Mouse (Mus musculus) WW6 (cell line): ENCODE results near the gene Plppr2.

ENCODE experiments used
- DNase-seq: peaks from one replicate; pipeline ENCODE4 v3.0.0-alpha.2; 2013; ENCODE audit warnings: low read depth, low spot score

Plppr2 gene

DNA sequence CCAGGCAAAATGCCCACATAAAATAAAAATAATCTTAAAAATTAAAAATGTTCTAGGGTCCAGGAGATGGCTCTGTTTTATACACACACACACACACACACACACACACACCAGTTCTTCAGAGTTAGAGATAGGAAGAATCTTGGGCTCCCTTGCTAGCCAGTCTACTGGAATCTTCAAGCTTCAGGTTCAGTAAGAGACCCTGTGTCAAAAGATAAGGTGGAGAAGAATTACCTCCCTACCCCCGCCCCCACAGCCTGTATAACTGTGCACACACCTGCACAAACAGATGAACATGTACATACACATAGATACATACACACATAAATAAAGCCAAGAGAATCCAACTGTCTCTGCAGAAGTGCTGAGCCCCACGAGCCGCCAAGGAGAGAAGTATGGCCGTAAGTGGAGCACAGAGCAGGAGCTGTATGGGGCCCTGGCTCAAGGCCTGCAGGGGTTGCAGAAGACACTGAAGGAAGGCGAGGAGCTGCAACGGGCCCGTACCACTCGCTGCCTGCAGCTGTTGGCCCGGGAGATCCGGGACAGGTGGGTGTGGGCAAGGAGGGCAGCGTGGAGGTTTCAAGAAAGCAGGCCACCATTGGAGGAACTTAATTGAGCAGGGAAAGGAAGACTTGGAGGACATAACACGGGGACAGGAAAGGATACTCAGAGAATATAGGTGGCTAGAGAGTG lies 4.2 kb upstream of the Plppr2 start:
- DNase-seq: no peak

DNA sequence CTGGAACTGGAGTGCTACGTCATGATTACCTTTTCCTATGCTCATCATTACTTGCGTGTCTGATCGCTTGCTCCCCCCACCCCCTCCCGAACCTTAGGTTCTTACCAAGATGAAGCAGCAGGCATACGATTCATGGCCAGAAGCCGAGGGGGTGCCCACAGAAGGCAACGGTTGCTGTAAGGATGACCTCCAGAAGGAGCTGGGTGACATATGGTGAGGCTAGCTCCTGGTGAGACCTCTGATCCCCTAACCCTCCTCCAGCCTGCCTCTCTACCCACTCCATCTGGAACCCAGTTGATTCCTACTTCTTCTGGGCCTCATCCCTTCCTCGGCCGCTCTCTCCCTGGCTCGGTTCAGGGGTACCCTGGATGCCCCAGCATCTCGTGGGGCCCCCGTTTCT lies 2.8 kb upstream of the Plppr2 start:
- DNase-seq: no peak

DNA sequence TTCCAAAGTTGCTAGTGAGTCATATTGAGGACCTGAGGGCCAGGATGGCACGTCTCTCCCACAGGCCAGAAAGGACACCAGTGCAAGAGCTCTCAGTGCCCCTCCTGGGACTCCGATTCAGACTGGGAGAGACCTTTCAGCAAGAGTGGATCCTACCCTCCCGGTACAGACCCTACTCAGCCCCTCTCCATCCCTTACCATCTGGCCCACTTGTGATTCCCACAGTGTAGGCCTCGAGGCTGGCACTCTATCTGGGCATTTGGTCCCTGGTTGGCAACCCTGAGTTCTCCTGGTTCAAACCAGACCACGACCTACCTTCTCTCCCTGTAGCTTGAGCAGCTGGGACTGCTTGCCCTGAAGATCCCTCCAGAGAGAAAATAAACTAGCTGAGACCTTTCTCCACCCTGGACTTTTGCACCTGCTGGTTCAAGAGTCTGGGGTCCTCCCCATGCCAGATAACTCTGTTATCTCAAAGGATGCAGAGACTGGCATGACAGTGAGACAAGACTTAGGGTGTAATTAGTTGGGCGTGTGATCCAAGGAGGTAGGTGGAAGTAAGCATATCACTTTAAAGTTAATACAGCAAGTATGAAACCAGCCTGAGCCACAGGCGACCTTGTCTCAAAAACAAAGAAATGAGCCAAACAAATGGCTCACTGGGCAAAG lies 1.2 kb upstream of the Plppr2 start:
- DNase-seq: no peak

DNA sequence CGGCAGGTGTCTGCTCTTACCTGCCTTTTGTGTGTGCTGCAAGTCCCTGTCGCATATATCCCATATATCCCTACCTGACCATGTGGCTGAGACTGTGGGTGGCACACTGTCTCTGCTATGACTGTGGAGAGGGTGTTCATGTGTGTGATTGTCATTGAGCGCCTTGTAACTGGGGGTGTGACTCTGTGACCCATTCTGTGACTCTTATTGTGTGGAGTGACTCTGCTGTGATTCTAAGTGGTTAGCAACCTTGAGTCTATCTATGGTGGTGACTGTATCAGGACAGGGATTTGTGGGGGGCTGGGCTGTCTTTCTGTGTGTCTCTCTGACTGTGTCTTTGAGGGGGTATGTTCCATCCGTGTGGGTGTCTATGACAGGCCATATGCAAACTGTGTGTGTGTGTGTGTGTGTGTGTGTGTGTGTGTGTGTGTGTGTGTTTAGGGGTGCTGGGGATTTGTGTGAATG lies 910 bp downstream of the Plppr2 start:
- no peak for DNase-seq

DNA sequence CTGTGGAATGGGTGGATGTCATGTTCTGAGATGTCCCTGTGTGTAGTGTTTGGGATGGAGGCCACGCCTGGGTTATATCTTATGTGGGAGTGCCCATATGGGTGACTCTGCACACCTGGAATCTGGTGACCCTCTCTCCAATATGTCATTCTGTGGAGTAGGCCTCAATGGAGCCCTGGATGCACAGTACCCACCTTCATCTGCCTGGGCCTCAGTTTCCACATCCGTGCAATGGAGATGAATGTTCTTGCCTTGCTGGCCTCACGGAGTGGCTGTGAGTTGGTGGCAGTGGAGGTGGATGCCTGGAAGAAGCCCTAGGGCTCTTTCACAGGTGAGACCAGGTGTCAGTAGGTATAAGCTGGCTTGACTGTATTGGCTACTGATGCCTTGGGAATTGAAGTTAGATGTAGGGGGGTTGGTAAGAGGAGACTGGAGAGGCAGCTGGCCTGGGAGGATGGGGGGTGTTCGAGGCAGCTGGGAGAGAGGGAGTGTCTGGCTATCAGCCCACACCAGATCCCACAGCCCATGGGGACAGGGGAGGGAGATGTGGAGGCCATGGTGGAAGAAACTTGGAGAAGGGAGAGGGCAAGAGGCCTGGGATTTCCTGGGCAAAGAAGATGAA lies 1.5 kb downstream of the Plppr2 start:
- DNase-seq: no peak

DNA sequence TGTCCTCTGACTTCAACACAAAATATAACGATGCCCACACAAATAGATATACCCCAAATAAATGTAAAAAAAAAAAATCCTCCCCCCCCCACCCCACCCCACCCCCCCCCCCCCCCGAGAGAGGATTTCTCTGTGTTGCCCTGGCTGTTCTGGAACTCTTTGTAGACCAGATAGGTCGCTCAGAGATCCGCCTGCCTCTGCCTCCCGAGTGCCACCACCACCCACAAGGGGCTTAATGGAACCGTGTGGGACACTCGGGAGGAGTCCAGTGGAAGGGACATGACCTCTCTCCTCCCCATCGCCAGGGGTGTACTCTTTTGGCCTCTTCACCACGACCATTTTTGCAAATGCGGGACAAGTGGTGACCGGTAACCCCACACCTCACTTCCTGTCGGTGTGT lies 6.2 kb downstream of the Plppr2 start:
- DNase-seq: no peak

DNA sequence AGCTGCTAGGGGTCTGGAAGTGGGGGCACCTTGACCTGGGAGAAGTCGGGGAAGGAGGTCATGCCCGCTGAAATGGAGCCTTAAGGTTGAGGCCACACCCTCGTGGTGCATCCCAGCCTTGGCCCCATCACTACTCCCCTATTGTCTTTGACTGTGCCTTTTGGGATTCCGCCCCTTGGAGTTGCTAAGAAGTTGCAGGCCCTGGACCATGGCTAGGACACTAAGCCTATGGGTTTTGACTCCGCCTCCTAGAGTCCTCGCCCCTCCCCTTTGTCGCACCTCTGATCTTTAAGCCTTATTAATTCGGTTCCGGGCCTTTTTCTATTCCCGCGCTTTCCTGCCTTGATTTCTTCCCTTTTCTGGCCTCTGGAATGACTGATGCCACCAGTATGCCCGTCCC lies 6.8 kb downstream of the Plppr2 start:
- no peak for DNase-seq

DNA sequence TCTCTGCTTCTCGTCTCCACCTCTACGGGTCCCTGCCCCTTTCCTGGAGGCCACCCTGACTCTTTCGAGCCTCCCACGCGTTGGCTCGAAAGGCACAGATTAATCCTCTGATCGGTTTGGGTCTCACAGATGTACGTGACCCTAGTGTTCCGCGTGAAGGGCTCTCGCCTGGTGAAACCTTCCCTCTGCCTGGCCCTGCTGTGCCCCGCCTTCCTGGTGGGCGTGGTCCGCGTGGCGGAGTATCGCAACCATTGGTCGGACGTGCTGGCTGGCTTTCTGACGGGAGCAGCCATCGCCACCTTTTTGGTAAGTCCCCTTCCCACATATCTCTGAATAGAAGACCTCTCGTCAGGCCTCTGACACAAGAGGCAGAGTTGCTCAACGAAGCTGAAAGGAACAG lies 7.4 kb downstream of the Plppr2 start:
- DNase-seq: no peak

DNA sequence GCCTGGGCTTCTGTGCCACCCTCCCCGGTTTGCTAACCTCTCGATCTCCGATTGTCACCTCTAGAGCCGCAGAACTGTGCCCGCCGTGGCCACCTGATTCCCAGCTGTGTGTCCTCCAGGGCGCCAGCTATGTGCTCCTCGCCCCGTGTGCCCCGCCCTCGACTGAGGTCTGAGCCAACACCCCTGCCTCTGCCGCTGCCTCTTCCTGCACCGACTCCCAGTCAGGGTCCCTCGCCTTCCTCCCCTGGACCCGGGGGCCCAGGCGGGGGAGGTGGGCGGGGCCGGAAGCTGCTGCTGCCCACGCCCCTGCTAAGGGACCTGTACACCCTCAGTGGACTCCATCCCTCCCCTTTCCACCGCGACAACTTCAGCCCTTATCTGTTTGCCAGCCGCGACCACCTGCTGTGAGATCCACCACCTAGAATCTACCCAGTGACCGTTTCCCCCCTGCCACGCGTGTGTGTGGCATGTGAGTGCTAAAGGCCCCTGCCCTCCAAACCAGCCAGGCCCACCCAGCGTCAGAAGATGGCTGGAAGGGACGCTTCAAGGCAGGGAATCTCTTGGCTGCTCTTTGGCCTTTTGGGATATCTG lies 10.8 kb downstream of the Plppr2 start:
- DNase-seq: no peak

DNA sequence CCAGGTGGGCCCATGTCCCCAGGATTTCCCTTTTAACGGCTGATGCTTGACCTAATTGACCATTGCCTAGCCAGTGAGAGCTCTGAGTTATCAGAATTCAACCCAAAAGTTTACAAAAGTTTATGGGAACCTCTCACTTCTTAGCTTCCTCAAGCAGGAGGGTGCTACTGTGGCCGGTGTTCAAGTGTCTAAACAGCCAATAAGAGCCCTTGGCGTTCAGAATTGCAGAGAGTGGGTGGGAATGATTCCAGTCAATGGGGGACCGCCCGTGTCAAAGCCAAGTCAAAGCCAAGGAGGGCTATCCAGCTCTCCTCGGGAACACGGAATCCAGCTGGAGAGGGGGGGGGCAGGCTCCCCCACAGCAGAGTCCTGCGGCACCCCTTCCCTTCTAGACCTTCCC lies 11.3 kb downstream of the Plppr2 start:
- no peak for DNase-seq

DNA sequence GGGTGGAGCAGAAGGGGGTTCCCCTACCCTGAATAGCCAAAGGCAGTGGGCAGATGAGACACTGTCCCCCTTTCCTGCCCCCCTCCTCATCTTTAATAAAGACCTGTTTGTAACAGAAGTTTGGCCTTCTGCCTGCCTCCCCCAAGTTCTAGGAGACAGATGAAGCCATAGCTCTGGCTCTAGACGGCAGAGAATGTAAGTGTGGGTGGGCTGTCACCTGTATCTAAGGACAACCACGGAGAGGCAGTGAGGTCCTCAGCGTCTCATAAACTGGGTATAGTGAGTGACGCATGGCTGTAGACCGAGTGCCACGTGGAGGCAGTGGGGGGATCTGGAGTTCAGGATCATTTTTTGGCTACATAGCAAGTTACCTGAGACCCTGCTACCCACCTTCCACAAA lies 12.0 kb downstream of the Plppr2 start:
- no peak for DNase-seq

DNA sequence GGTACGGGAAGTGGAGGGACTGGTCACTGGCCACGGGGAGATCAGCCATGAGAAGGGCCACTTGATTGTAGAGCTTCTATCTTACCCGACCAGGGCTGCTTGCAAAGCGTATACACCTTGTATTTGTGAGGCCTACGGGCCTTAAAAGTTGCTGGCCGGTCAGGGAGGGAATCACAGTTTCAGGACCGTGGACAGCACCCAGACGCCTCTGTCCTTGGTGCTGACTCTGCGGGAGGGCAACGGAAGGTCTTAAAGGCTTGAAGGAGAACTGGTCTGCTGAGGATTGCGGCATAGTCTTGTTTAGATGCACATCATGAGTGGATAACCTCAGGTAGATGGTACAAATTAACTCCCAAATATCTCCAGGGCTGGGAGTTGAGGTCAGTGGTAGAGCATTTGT lies 13.5 kb downstream of the Plppr2 start:
- no peak for DNase-seq

DNA sequence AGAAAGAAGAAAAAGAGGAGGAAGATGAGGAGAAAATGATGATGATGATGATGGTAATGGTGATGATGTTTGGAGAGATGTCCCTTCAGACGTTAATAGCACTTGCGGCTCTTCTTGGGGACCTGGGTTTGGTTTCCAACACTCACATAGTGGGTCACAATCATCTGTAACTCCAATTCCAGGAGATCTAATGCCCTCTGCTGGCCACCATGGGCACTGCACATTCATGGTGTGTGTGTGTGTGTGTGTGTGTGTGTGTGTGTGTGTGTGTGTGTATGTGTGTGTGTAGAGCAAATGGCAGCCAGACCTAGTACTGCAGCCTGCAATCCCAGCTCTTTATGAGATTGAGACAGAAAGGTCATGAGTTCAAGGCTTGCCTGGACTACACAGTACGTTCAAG lies 15.1 kb downstream of the Plppr2 start:
- no peak for DNase-seq

DNA sequence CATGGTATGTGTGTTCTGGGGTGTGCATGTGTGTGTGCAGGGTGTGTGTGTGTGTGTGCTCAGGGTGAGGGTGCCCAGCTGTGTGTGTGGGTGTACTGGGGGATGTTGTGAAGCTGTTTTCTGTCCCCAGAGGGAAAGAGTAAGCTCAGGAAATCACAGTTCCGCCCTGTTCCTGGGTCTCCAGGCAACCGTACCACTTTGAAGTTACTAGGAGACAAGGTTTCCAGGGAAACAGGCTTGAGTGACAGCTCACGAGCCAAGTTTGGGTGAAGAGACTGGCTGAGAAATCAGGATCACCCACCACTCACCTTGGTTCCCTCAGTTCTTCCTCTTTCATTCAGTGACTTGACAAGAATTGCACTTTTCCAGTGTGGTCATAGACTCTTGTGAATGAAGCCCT lies 16.8 kb downstream of the Plppr2 start:
- DNase-seq: no peak

DNA sequence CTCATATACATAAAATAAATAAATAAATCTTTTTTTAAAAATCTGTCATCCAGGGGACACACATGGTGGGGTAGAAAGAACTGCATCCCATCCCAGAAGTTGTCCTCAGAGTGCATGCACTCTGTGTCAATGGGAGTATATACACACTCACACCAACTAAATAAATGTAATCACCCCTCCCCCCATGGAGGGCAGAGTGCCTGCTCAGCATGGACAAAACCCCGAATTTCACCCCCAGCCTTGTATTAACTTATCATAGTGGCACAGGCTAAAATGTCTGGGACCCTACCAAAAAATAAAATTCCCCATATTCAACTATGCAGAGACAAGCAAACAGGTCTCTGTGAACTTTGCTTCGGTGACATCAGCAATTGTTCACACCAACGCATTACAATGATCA lies 17.8 kb downstream of the Plppr2 start:
- DNase-seq: no peak

DNA sequence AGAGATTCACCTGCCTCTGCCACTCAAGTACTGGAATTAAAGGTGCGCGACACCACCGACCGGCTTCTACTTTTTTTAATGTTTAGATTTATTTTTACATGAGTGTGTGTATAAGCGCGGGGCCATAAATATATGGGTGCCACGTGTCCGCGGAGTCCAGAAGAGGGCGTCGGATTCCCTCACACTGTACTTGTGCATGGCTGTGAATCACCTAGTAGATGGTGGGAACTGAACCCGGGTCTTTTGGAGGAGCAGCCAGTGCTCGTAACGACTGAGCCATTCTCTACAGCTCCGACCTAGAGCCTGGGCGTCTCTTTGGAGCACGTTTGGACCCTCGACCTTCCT lies 18.4 kb downstream of the Plppr2 start:
- DNase-seq: peak; percentile 54

DNA sequence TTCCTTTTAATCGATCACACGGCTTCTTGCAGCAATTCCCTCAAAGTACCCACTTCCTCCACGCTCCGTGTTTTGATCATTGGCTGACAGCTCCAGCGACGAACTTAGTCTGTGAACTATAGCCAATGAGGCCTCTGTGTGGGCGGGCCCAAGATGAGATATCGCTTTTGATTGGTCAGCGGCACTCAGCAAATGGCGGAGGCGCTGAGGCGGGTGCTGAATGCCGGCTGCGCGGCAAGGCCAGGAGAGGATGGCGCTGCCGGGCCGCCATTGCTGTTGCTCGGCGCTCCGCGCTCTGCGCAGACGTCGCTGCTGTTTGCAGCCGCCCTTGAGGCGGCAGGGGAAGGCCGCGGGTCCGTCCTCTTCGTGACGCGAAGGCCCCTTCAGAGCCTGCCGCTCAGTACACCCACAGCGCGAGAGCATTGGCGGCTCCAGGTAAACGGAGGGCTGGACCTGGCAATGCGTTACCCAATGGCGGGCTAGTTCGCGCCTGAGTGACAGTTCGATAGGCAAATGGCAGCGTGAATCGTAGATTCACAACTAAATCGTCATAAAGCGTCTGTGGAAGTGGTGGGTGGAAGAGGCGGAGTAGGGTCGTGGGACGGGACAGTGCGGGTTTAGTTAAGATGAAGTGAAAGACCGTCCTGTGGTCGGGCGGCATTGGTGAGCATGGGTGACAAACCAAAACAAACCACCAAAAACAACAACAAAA lies 18.9 kb downstream of the Plppr2 start, which contains the start of gene Swsap1:
TSS of gene Swsap1 (plus strand) at position 186 of the 712 bp plus-strand sequence.
- peak; percentile 92 for DNase-seq

DNA sequence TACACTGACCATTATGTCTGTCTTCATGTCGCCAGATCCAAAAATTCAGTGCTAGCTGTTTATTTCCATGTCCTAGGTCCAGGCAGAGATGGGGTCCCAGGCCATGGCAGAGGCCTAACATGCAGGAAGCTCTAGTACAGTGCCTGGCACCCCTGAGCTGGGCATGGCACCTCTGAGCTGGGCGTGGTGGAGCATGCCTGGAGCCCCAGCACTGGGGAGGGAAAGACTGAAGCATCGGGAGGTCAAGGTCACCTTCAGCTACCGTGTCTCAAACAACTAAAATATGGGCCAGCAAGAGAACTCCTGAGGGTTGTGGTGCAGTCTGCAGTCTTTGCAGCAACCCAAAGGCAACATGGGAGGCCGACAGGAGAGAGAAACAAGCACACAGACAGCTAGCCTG lies 21.5 kb downstream of the Plppr2 start:
- no peak for DNase-seq

DNA sequence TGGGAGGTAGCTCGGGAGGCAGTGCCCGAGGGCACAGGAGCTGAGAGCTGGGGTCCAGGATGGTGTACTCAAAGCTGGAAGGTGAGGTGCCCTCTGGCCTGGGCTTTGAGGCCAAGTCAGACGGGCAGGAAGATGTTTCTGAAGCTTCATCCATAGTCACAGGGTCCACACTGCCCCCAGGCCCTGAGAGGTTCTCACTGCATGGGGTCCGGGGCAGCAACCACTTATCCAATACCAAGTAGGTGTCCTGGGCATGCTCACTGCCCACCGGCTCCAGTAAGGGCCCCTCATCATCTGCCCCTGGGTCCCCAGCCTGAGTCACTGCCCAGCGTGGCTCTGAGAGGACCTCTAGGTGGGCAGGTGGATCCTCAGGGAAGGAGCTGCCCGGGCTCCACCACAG lies 22.4 kb downstream of the Plppr2 start:
- DNase-seq: no peak

DNA sequence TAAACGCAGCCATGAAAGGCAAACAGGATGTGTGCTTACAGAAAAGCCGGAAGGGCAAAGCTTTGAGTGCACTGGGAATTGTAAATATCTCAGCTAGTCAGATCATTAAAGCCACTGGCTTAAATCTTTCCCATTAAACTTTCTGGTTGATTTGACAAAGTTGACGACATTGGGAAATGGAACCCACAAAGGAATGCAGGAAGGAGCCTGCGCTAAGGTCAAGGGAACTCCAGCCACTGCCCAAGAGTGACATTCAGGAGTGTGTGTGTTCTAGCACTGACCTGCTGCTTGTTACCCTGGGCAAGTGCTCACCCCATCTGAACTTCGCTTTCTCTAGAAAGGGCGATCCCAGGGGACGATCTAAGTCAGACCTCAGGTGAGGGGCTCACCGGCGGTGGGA lies 23.3 kb downstream of the Plppr2 start:
- DNase-seq: no peak

DNA sequence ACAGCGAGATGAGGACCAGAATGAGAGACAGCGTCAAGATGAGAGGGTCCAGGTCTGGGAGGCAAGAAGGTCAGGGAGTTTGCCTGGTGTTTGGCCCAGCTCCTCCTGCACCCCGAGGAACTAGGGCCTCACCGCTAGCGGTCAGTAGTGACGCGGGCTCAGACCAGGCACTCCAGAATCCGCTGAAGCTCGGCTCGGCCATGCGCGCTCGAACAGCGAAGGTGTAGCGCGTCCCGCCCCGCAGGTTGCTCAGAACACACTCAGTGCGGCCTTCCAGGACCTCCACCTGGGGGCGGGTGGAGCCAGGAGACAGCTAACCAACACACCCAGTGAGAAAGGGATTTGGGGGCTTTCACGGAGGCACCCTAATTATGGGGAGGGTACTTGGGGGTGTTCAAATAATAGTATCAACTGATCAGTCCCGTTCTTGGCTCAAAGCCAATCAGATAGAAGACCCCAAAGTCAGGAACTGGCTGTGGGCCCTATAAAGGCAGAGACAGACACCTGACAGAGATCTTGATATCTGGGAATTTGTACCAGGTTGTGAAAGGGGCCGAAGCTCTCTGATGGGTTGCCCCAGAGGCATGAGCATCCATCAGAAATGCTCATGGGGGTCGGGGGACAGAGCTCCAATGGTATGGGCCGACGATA lies 23.9 kb downstream of the Plppr2 start:
- no peak for DNase-seq
